Mouse (Mus musculus): ENCODE results near the gene Emp1.

Emp1 gene

DNA sequence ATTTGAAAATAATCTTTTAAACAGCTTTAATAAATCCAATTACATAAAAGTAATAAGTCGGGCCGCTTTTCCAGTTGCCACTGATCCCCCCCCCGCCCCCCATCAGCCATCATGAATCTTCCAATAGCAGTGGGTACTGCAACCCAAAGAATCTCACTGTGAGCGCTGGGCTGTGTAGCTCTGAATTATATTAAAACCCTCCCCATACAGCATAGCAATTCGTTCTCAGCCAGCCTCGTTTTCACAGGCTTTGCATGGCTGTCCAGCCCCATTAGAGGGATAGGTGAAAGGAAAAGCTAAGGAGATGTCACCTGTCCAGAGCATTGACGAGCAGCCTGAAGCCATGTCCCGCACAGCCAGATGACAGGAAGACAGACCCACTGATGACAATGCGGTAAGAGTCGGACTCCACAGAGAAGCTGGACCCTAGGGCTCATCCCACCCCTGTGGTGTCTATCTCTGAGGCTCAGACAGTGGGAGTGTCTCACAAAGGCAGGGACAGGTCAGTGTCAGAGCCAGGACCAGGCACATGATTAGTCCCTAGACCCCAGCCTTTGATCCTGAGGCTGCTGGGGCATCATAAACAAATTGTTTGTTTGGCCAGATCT is 49.5 kb downstream of the Emp1 start:
- no peak for DNase-seq (ENCODE audit: low spot score in 2 of 2)

DNA sequence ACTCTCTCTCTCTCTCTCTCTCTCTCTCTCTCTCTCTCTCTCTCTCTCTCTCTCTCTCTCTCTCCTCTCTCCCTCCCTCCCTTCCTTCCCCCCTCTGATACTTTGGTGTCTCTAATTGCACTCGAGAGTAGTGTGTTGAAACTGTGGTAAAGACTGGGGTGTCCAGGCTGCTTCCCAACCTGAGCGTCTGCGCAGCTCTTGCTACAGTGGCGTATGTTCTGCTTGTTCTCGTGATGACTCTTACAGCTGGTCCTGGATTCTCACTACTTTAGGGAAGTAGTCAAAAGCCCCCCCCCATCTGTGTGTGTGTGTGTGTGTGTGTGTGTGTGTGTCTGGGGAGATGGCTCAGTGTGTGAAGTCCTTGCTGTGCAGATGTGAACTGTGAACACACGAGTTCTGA is 50.3 kb downstream of the Emp1 start:
- DNase-seq (ENCODE audit: low spot score in 2 of 2) = no peak

DNA sequence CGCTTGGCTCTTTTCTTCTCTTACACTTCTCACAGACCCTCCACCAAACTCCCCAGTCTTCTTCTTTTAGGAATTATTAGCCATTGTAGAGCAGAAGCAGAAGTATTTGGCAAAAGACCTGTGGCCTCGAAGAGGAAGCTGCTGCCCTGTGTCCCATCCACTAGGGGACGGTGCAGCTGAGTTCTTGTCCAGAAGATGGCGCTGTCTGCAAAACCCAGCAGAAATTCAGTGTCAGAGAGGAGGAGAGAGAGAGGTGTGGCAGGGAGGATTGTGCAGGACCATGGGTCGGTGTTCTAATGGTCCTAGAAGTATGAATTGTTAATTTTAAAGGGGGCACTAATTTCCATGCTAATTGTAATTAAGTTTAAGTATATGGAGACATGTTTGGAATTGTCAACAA is 55.1 kb downstream of the Emp1 start:
- peak; percentile 34 to 60 for DNase-seq (ENCODE audit: low spot score in 2 of 2)

DNA sequence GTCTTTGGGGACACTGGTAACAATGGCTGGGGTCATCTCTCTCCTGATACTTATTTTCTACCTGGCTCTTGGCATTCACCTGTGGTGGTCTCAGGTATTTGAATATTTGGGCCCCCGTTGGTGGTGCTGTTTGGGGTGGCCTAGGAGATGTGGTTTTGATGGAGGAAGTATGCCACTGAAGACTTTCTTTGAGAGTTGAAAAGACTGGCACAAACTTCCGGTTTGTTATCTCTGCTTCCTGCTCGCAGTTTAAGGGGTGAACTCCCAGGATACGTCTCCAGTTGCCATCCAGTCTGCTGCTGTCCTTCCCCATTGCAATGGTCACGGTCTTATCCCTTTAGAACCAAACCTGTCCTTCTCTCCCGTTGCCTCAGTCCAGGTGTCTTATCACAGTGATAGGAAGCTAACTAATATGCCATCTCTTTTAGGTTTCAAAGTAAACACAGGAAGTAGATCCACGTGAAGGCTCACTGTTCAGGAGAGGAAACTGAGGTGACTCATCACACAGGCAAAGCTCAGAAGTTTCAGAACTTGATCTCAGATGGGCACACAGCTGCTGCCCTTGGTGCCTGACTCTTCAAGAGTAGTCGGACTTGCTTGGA is 56.0 kb downstream of the Emp1 start:
- no peak for DNase-seq (ENCODE audit: low spot score in 2 of 2)

DNA sequence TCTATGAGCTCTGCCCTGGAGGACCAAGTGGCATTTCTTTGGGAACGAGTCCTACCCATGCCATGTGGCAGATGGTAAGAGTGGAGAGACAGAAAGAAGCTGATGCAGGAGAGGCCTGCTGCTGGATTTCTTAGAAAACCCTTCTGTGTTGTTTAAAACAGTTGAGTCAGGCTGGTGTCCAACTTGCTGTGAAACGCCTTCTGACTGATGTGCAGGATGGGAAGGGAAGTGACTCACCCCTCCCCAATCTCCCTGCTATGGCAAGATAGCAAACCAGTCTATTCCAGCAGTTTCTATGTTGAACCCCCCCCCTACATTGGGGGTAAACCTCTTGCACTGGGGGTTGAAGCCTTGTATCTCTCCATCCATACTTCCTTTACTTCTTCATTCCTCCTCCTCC is 65.9 kb downstream of the Emp1 start:
- no peak for DNase-seq (ENCODE audit: low spot score in 2 of 2)

DNA sequence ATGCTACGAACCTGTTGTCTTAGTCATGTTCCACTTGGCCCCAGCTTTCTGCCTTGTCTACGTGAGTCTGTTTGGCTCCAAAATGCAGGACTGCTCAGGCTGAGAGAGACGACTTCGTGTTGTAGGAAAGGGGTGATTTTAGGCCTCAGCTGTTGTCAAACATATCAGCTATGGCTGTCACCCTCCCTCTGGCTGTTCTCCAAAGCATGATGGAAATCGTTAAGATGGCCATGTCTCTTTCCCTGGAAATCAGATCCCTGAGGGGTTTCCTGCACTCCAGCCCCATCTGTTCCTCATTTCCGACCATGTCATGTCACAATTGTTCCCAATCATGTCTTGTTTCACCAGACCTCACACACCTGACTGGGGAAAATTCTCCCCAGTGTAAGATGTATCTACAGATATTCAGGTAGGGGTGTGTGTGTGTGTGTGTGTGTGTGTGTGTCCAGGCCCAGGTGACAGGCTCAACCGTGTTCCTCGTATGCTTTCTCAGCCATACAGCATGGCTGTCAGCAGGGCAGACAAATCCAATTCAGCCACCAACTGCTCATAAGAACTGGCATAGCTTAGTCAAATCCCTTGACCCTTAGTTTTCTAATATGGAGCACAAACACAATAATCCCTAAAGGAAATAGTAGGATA is 67.0 kb downstream of the Emp1 start:
- DNase-seq (ENCODE audit: low spot score in 2 of 2) = no peak

DNA sequence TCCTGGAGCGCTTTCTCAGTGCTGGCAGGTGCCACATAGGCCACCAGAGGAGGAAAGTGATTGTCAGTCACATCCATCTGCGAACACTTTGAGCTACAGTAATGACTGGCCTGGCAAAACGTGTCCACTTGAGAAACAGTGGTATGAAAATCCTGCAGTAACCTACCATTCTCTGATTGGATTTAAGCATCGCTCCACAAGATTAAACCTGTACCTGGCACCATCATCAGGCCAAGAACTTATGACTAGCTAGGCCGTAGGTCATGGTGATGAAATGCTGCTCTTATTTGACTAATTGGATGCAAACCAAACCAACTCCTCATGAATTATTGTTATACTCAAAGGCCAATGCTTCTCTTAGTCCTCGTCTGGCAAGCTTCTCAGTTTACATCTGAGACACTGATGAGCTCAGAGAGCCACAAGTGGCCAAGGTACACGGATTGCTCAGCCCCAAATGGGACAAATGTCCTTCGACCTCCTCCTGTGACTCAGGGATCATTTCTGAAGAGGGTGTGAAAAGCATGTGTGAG is 68.2 kb downstream of the Emp1 start:
- DNase-seq (ENCODE audit: low spot score in 2 of 2) = no peak
